Comparison of ENCODE assay signal across 11 mouse cellular contexts in the genomic region with DNA sequence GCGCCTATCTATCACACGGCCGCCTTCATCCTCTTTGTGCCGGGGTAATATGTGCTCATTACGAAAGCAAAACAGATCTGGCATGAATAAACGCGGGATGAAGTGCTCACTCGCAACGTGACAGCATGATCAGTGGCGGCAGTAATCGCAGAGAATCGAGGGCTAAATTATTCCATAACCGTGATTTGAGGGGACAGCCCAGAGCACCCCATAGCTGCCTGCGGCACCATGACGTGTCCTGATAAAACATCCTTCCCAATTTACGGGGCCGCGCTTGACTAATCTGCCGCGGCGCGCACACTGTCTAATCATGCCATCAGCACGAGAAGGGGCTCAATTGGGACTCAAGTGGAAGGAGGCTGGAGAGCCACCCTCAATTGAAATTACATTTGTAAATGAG.
DNase-seq lines count a peak whose midpoint lies in the region; ATAC-seq and TF ChIP-seq lines count a peak whose summit lies in the region.
"Had no signal": no experiment of that assay in that cellular context is flagged by ENCODE, and none has a peak within 500 bp of the region (broad histone marks: within the 10 kb centered on the region; RNA-seq: fewer than 3 reads in every experiment).

No protein-coding gene starts in this region.

- ATAC-seq in neural tube, embryonic 11.5 days (ENCODE audit: insufficient read depth, low FRiP score, low TSS enrichment) = no peak
- ATAC-seq in midbrain, embryonic 12.5 days (ENCODE audit: low FRiP score, low read depth) = peak; percentile 20; the same call in 1 of the 2 replicates
- ATAC-seq: liver, postnatal 0 days had no signal

- no peaks in the 10 kb centered on the region; the same call in 1 of the 2 replicates for H3K27me3 ChIP-seq in cerebellum, adult 2 months (ENCODE audit: control insufficient read depth, insufficient read depth, low read length)
- H3K27me3 ChIP-seq in neural tube, embryonic 11.5 days (ENCODE audit: control insufficient read depth, insufficient read depth, low read length) = peaks cover 22% of the 10 kb centered on the region
- H3K27me3 ChIP-seq in midbrain, embryonic 12.5 days = peaks cover 83% of the 10 kb centered on the region

- H3K4me2 ChIP-seq in neural tube, embryonic 11.5 days (ENCODE audit: low read depth) = peak overlapping the region; percentile 7; the same call in 1 of the 2 replicates
- peak overlapping the region; percentile 34 for H3K4me2 ChIP-seq in midbrain, embryonic 12.5 days (replicated peaks)
- H3K4me2 ChIP-seq: heart, embryonic 15.5 days had no signal

- no peak overlapping the region for H3K9ac ChIP-seq in neural tube, embryonic 11.5 days (ENCODE audit: low read length)
- peak overlapping the region; percentile 28; the same call in 1 of the 2 replicates for H3K9ac ChIP-seq in midbrain, embryonic 12.5 days (replicated peaks)
- H3K9ac ChIP-seq: heart, embryonic 15.5 days; liver, postnatal 0 days had no signal

- no peak overlapping the region for H3K27ac ChIP-seq in cerebellum, adult 2 months (ENCODE audit: insufficient read depth, low read length)
- no peak overlapping the region for H3K27ac ChIP-seq in neural tube, embryonic 11.5 days (ENCODE audit: low read depth, low read length)
- H3K27ac ChIP-seq in midbrain, embryonic 12.5 days (replicated peaks) = no peak overlapping the region
- H3K27ac ChIP-seq: heart, embryonic 15.5 days had no signal

- WGBS in cerebellum, adult 2 months = 35% methylated on average over 23 of the region's 23 CpGs
- WGBS in neural tube, embryonic 11.5 days = 43% methylated on average over 23 of the region's 23 CpGs
- WGBS in midbrain, embryonic 12.5 days = 35% methylated on average over 23 of the region's 23 CpGs

- H3K9me3 ChIP-seq in neural tube, embryonic 11.5 days (ENCODE audit: control insufficient read depth, low read length) = no peaks in the 10 kb centered on the region
- H3K9me3 ChIP-seq in midbrain, embryonic 12.5 days = no peaks in the 10 kb centered on the region
- H3K9me3 ChIP-seq: heart, embryonic 15.5 days had no signal

- H3K4me3 ChIP-seq in cerebellum, adult 2 months (replicated peaks; ENCODE audit: insufficient read depth, low read depth, low read length) = peak overlapping the region; percentile 40
- H3K4me3 ChIP-seq in neural tube, embryonic 11.5 days (ENCODE audit: low read depth, low read length) = no peak overlapping the region
- H3K4me3 ChIP-seq in midbrain, embryonic 12.5 days = peak overlapping the region; percentile 12; the same call in 1 of the 2 replicates
- H3K4me3 ChIP-seq: heart, embryonic 15.5 days had no signal

- no peaks in the 10 kb centered on the region; the same call in 1 of the 2 replicates for H3K36me3 ChIP-seq in neural tube, embryonic 11.5 days (ENCODE audit: control insufficient read depth, insufficient read depth, low read length)
- no peaks in the 10 kb centered on the region for H3K36me3 ChIP-seq in midbrain, embryonic 12.5 days
- H3K36me3 ChIP-seq: heart, embryonic 15.5 days had no signal

- no peak for TF ChIP-seq CTCF in cerebellum, adult 2 months (IDR thresholded peaks at IDR 0.05; ENCODE audit: borderline replicate concordance, insufficient read depth, low read depth, low read length)

- no peak for DNase-seq in cerebellum, adult 2 months
- DNase-seq in cerebellum, adult 8-10 months = no peak
- no peak for DNase-seq in neural tube, embryonic 11.5 days (ENCODE audit: low spot score)
- DNase-seq in neural tube, embryonic 10.5 days (ENCODE audit: extremely low spot score, low spot score) = no peak
- no peak for DNase-seq in gastrocnemius, postnatal 36 days
- no peak for DNase-seq in left cerebral cortex, adult 8-10 months (ENCODE audit: low spot score in 2 of 2)
- no peak for DNase-seq in adipocyte (ENCODE audit: low spot score)
- DNase-seq: cerebellum, adult 11 months; liver, postnatal 0 days had no signal

- intact Hi-C loops in gastrocnemius, postnatal 36 days (cut with DNase I) = no loop called here

- H3K4me1 ChIP-seq in cerebellum, adult 2 months (ENCODE audit: control insufficient read depth, insufficient read depth, low read length) = no peaks in the 10 kb centered on the region
- H3K4me1 ChIP-seq in neural tube, embryonic 11.5 days (ENCODE audit: control insufficient read depth, insufficient read depth, low read length) = peaks cover 3% of the 10 kb centered on the region
- H3K4me1 ChIP-seq in midbrain, embryonic 12.5 days = peaks cover 28% of the 10 kb centered on the region
- H3K4me1 ChIP-seq: heart, embryonic 15.5 days had no signal

- TF ChIP-seq POLR2A in cerebellum, adult 2 months (IDR thresholded peaks at IDR 0.05; ENCODE audit: borderline replicate concordance, insufficient read depth, low read length) = no peak
